Mouse (Mus musculus) hindbrain, embryonic 11.5 days (tissue): ENCODE data around the gene Rfwd3. TPM values are rescaled to one million over a fixed set of nuclear protein-coding genes. Genes with fewer than 3 reads are reported as not detected.
"Not testable (repeated sequence)": the region's sequence is repeated elsewhere in the genome, so short reads cannot be mapped to it uniquely, and the experiment has no call there.

Experiments used
- ATAC-seq: fragments of 200-750 bp; cut with Nextera tagmentation; 2 replicates; pipeline ENCODE4 v1.8.0; 2017; ENCODE audit warnings: mild to moderate bottlenecking, moderate TSS enrichment, moderate library complexity; ENCODE audit not compliant: low FRiP score
- DNase-seq: peaks from one replicate; pipeline ENCODE4 v3.0.0-alpha.2; 2015; ENCODE audit warnings: low spot score
- H3K27ac ChIP-seq: fragments of 300-500 bp; sonication (generic); 2 replicates; pipeline ENCODE4 v1.5.1; 2014; ENCODE audit warnings: mild to moderate bottlenecking, low read depth, low read length
- H3K27me3 ChIP-seq: fragments of 300-500 bp; sonication (generic); 2 replicates; pipeline ENCODE4 v1.6.1; 2014; ENCODE audit warnings: mild to moderate bottlenecking, low read length, moderate library complexity, mixed read lengths; ENCODE audit not compliant: control insufficient read depth, insufficient read depth
- H3K36me3 ChIP-seq: fragments of 300-500 bp; sonication (generic); 2 replicates; pipeline ENCODE4 v1.6.1; 2014; ENCODE audit warnings: mild to moderate bottlenecking, low read length, moderate library complexity, mixed read lengths; ENCODE audit not compliant: control insufficient read depth, insufficient read depth
- H3K4me1 ChIP-seq: fragments of 300-500 bp; sonication (generic); replicated peaks from 2 replicates; pipeline ENCODE4 v1.6.1; 2014; ENCODE audit warnings: low read length, mixed read lengths; ENCODE audit not compliant: control insufficient read depth, insufficient read depth
- H3K4me2 ChIP-seq: fragments of 300-500 bp; sonication (generic); replicated peaks from 2 replicates; pipeline ENCODE4 v1.6.1; 2014; ENCODE audit warnings: mild to moderate bottlenecking, low read depth, low read length
- H3K4me3 ChIP-seq: fragments of 300-500 bp; sonication (generic); 2 replicates; pipeline ENCODE4 v1.5.1; 2014; ENCODE audit warnings: low read depth, low read length
- H3K9ac ChIP-seq: fragments of 300-500 bp; sonication (generic); 2 replicates; pipeline ENCODE4 v1.6.1; 2014; ENCODE audit warnings: low read depth, low read length
- H3K9me3 ChIP-seq: fragments of 300-500 bp; sonication (generic); 2 replicates; pipeline ENCODE4 v1.6.1; 2016; ENCODE audit warnings: low read length; ENCODE audit not compliant: control insufficient read depth
- WGBS: fragments of 180-500 bp; shearing (Covaris S2); extraction: QIAGEN DNeasy Blood & Tissue Kit; methylation state at CpG from one replicate; pipeline ENCODE4 v1.1.7; 2014; 5-methylcytosine and 5-hydroxymethylcytosine counted together
- polyA plus RNA-seq: library from polyadenylated mRNA; unstranded; fragments of >200 nt; fragmentation: Nextera tagmentation; extraction: Ambion mirVana; gene quantifications from 2 replicates; pipeline ENCODE4 v1.2.1, GENCODE M21; 2014

Rfwd3 gene
- polyA plus RNA-seq, 1 experiment from 2014 or later, result 64.5 TPM

GRCm38 (mm10) chr8:111314729-111315128 lies 14.7 kb upstream of the Rfwd3 start:
- H3K4me3 ChIP-seq, result no peak overlapping the region
- no peaks in the 10 kb centered on the region for H3K9me3 ChIP-seq
- H3K4me1 ChIP-seq, result no peaks in the 10 kb centered on the region
- H3K9ac ChIP-seq, result no peak overlapping the region
- WGBS, result 85% methylated on average over 12 of the region's 12 CpGs
- H3K36me3 ChIP-seq, result no peaks in the 10 kb centered on the region
- no peak for DNase-seq
- ATAC-seq, result no peak
- no peak overlapping the region for H3K27ac ChIP-seq
- no peak overlapping the region for H3K4me2 ChIP-seq
- H3K27me3 ChIP-seq, result no peaks in the 10 kb centered on the region

GRCm38 (mm10) chr8:111313961-111314360 lies 13.9 kb upstream of the Rfwd3 start:
- H3K36me3 ChIP-seq, H3K9me3 ChIP-seq, H3K4me3 ChIP-seq, H3K27ac ChIP-seq, DNase-seq, H3K4me2 ChIP-seq, H3K27me3 ChIP-seq, H3K9ac ChIP-seq, ATAC-seq, H3K4me1 ChIP-seq: not testable (repeated sequence)
- WGBS, result 94% methylated on average over 6 of the region's 6 CpGs

- Histone ChIP-seq H3K9ac (no peak overlapping the region), H3K4me2 (no peak overlapping the region), H3K4me3 (no peak overlapping the region), H3K9me3 (no peaks in the 10 kb centered on the region), H3K4me1 (no peaks in the 10 kb centered on the region), H3K27ac (no peak overlapping the region), H3K36me3 (no peaks in the 10 kb centered on the region), H3K27me3 (no peaks in the 10 kb centered on the region)
- WGBS, result 71% methylated on average over 3 of the region's 3 CpGs
- DNase-seq, result no peak
- no peak for ATAC-seq
These were observed 12.7 kb upstream of the Rfwd3 start for GRCm38 (mm10) chr8:111312758-111313162.

GRCm38 (mm10) chr8:111310006-111310405 lies 10.0 kb upstream of the Rfwd3 start:
- H3K4me2 ChIP-seq, H3K9me3 ChIP-seq, H3K9ac ChIP-seq, DNase-seq, ATAC-seq, H3K36me3 ChIP-seq, H3K4me1 ChIP-seq, H3K4me3 ChIP-seq, H3K27me3 ChIP-seq, H3K27ac ChIP-seq: not testable (repeated sequence)
- WGBS, result 92% methylated on average over 12 of the region's 15 CpGs

- no peak overlapping the region for H3K9ac ChIP-seq
- no peaks in the 10 kb centered on the region for H3K36me3 ChIP-seq
- no peaks in the 10 kb centered on the region for H3K9me3 ChIP-seq
- WGBS, result 29% methylated on average over 5 of the region's 5 CpGs
- no peaks in the 10 kb centered on the region for H3K27me3 ChIP-seq
- DNase-seq (no peak), ATAC-seq (no peak)
- no peaks in the 10 kb centered on the region for H3K4me1 ChIP-seq
- no peak overlapping the region for H3K27ac ChIP-seq
- H3K4me3 ChIP-seq, result no peak overlapping the region
- H3K4me2 ChIP-seq, result no peak overlapping the region
These were observed 5.2 kb upstream of the Rfwd3 start for GRCm38 (mm10) chr8:111305031-111305730.

- H3K27ac ChIP-seq, result no peak overlapping the region
- no peaks in the 10 kb centered on the region for H3K27me3 ChIP-seq
- no peak overlapping the region for H3K4me2 ChIP-seq
- no peak for ATAC-seq
- 88% methylated on average over 3 of the region's 3 CpGs for WGBS
- no peaks in the 10 kb centered on the region for H3K9me3 ChIP-seq
- no peaks in the 10 kb centered on the region for H3K36me3 ChIP-seq
- no peak overlapping the region for H3K9ac ChIP-seq
- no peak for DNase-seq
- H3K4me3 ChIP-seq, result no peak overlapping the region
- H3K4me1 ChIP-seq, result no peaks in the 10 kb centered on the region
These were observed 4.3 kb upstream of the Rfwd3 start for GRCm38 (mm10) chr8:111304359-111304758.

GRCm38 (mm10) chr8:111303076-111303803 lies 3.2 kb upstream of the Rfwd3 start:
- WGBS, result 85% methylated on average over 5 of the region's 5 CpGs
- H3K9me3 ChIP-seq, H3K27me3 ChIP-seq, DNase-seq, H3K27ac ChIP-seq, ATAC-seq, H3K4me2 ChIP-seq, H3K9ac ChIP-seq, H3K4me3 ChIP-seq, H3K36me3 ChIP-seq, H3K4me1 ChIP-seq: not testable (repeated sequence)

GRCm38 (mm10) chr8:111300597-111301546 lies 850 bp upstream of the Rfwd3 start:
- ATAC-seq (no peak), DNase-seq (no peak)
- H3K4me2 ChIP-seq, result 0 out of 2 replicates have a peak overlapping the region, but pooled peaks have one; percentile 20
- H3K9ac ChIP-seq, result no peak overlapping the region
- H3K9me3 ChIP-seq, result no peaks in the 10 kb centered on the region
- WGBS, result 63% methylated on average over 11 of the region's 11 CpGs
- H3K36me3 ChIP-seq, result peaks cover 3% of the 10 kb centered on the region; the same call in 1 of the 2 replicates
- peaks cover 3% of the 10 kb centered on the region; the same call in 1 of the 2 replicates for H3K4me1 ChIP-seq
- 0 out of 2 replicates have a peak overlapping the region, but pooled peaks have one; percentile 8 for H3K4me3 ChIP-seq
- H3K27me3 ChIP-seq, result no peaks in the 10 kb centered on the region
- H3K27ac ChIP-seq, result 0 out of 2 replicates have a peak overlapping the region, but pooled peaks have one; percentile 39
